Mouse (Mus musculus) embryonic facial prominence, embryonic 13.5 days (tissue): Measurements from ENCODE around the gene Ak7. TPM values are rescaled to one million over a fixed set of nuclear protein-coding genes. Genes with fewer than 3 reads are reported as not detected.
A peak's percentile ranks its signal among the peaks of the same experiment; 100 is the strongest.

Source experiments
- ATAC-seq: fragments of 200-750 bp; cut with Nextera tagmentation; 2 replicates; pipeline ENCODE4 v1.8.0; 2017; ENCODE audit warnings: low read depth; ENCODE audit not compliant: insufficient number of reproducible peaks, insufficient read depth, low FRiP score, low TSS enrichment
- H3K27ac ChIP-seq: fragments of 300-500 bp; sonication (generic); 2 replicates; pipeline ENCODE4 v1.5.1; 2015; ENCODE audit warnings: moderate library complexity, mild to moderate bottlenecking, inconsistent platforms
- H3K27me3 ChIP-seq: fragments of 300-500 bp; sonication (generic); 2 replicates; pipeline ENCODE4 v1.6.1; 2015; ENCODE audit warnings: mild to moderate bottlenecking, inconsistent platforms
- H3K36me3 ChIP-seq: fragments of 300-500 bp; sonication (generic); 2 replicates; pipeline ENCODE4 v1.6.1; 2015; ENCODE audit warnings: mild to moderate bottlenecking, inconsistent platforms
- H3K4me1 ChIP-seq: fragments of 300-500 bp; sonication (generic); 2 replicates; pipeline ENCODE4 v1.6.1; 2015; ENCODE audit warnings: inconsistent platforms
- H3K4me2 ChIP-seq: fragments of 300-500 bp; sonication (generic); 2 replicates; pipeline ENCODE4 v1.6.1; 2015; ENCODE audit warnings: moderate library complexity, mild to moderate bottlenecking, inconsistent platforms
- H3K4me3 ChIP-seq: fragments of 300-500 bp; sonication (generic); 2 replicates; pipeline ENCODE4 v1.5.1; 2015; ENCODE audit warnings: mild to moderate bottlenecking, inconsistent platforms
- H3K9ac ChIP-seq: fragments of 300-500 bp; sonication (generic); 2 replicates; pipeline ENCODE4 v1.6.1; 2015; ENCODE audit warnings: mild to moderate bottlenecking, inconsistent platforms
- H3K9me3 ChIP-seq: fragments of 300-500 bp; sonication (generic); 2 replicates; pipeline ENCODE4 v1.6.1; 2016; ENCODE audit warnings: inconsistent platforms
- WGBS: fragments of 180-500 bp; shearing (Covaris S2); methylation state at CpG from one replicate; pipeline ENCODE4 v1.1.7; 2015; ENCODE audit warnings: mixed read lengths; 5-methylcytosine and 5-hydroxymethylcytosine counted together
- polyA plus RNA-seq: library from polyadenylated mRNA; unstranded; fragments of >200 nt; fragmentation: Nextera tagmentation; extraction: Ambion mirVana; gene quantifications from 2 replicates; pipeline ENCODE4 v1.2.1, GENCODE M21; 2015

Gene Ak7
- polyA plus RNA-seq, 1 experiment from 2014 or later: 0.63 TPM

GRCm38 (mm10) chr12:105695848-105696247 lies 9.9 kb upstream of the Ak7 start:
- Histone ChIP-seq H3K27ac (no peak overlapping the region), H3K4me2 (no peak overlapping the region), H3K36me3 (peaks cover 49% of the 10 kb centered on the region), H3K4me1 (no peaks in the 10 kb centered on the region), H3K9me3 (no peaks in the 10 kb centered on the region), H3K27me3 (no peaks in the 10 kb centered on the region), H3K9ac (no peak overlapping the region), H3K4me3 (no peak overlapping the region)
- 83% methylated on average over 7 of the region's 7 CpGs for WGBS
- ATAC-seq: no peak

GRCm38 (mm10) chr12:105697104-105697780 lies 8.5 kb upstream of the Ak7 start:
- Histone ChIP-seq H3K4me2 (no peak overlapping the region), H3K9ac (no peak overlapping the region), H3K36me3 (peaks cover 53% of the 10 kb centered on the region), H3K27me3 (no peaks in the 10 kb centered on the region), H3K4me3 (no peak overlapping the region), H3K4me1 (no peaks in the 10 kb centered on the region), H3K27ac (no peak overlapping the region), H3K9me3 (no peaks in the 10 kb centered on the region)
- ATAC-seq: no peak
- 87% methylated on average over 8 of the region's 8 CpGs for WGBS

GRCm38 (mm10) chr12:105700433-105700832 lies 5.3 kb upstream of the Ak7 start:
- Histone ChIP-seq H3K4me3 (no peak overlapping the region), H3K4me2 (no peak overlapping the region), H3K4me1 (peaks cover 5% of the 10 kb centered on the region), H3K27ac (no peak overlapping the region), H3K36me3 (peaks cover 38% of the 10 kb centered on the region), H3K9me3 (no peaks in the 10 kb centered on the region), H3K27me3 (no peaks in the 10 kb centered on the region), H3K9ac (no peak overlapping the region)
- WGBS: 90% methylated on average over 12 of the region's 12 CpGs
- no peak for ATAC-seq

- no peak overlapping the region for H3K27ac ChIP-seq
- H3K4me2 ChIP-seq: peak overlapping the region; percentile 33
- H3K4me1 ChIP-seq: no peaks in the 10 kb centered on the region
- H3K4me3 ChIP-seq: no peak overlapping the region
- H3K27me3 ChIP-seq: no peaks in the 10 kb centered on the region
- no peaks in the 10 kb centered on the region for H3K9me3 ChIP-seq
- H3K9ac ChIP-seq: no peak overlapping the region
- WGBS: 67% methylated on average over 17 of the region's 17 CpGs
- ATAC-seq: no peak
- no peaks in the 10 kb centered on the region for H3K36me3 ChIP-seq
Measured at GRCm38 (mm10) chr12:105718616-105719015, 12.8 kb downstream of the Ak7 start.

- Histone ChIP-seq H3K36me3 (no peaks in the 10 kb centered on the region), H3K27me3 (no peaks in the 10 kb centered on the region), H3K9ac (no peak overlapping the region), H3K27ac (no peak overlapping the region), H3K4me3 (no peak overlapping the region), H3K4me1 (no peaks in the 10 kb centered on the region), H3K9me3 (no peaks in the 10 kb centered on the region), H3K4me2 (no peak overlapping the region)
- ATAC-seq: no peak
- 73% methylated on average over 3 of the region's 3 CpGs for WGBS
Measured at GRCm38 (mm10) chr12:105720196-105720595, 14.4 kb downstream of the Ak7 start.

- Histone ChIP-seq H3K9ac (no peak overlapping the region), H3K9me3 (no peaks in the 10 kb centered on the region), H3K27ac (no peak overlapping the region), H3K4me3 (no peak overlapping the region), H3K4me1 (no peaks in the 10 kb centered on the region), H3K36me3 (no peaks in the 10 kb centered on the region), H3K27me3 (no peaks in the 10 kb centered on the region), H3K4me2 (no peak overlapping the region)
- WGBS: 66% methylated on average over 14 of the region's 14 CpGs
- ATAC-seq: no peak
Measured at GRCm38 (mm10) chr12:105721452-105722132, 15.8 kb downstream of the Ak7 start.

- Histone ChIP-seq H3K27ac (no peak overlapping the region), H3K4me1 (no peaks in the 10 kb centered on the region), H3K9ac (no peak overlapping the region), H3K27me3 (no peaks in the 10 kb centered on the region), H3K36me3 (no peaks in the 10 kb centered on the region), H3K4me2 (no peak overlapping the region), H3K4me3 (no peak overlapping the region), H3K9me3 (no peaks in the 10 kb centered on the region)
- no peak for ATAC-seq
- WGBS: 3% methylated on average over 5 of the region's 5 CpGs
Measured at GRCm38 (mm10) chr12:105722657-105723056, 16.9 kb downstream of the Ak7 start.

GRCm38 (mm10) chr12:105724616-105725015 lies 18.8 kb downstream of the Ak7 start:
- WGBS: 45% methylated on average over 1 of the region's 1 CpGs
- ATAC-seq: no peak
- no peak overlapping the region for H3K4me3 ChIP-seq

GRCm38 (mm10) chr12:105725736-105726135 lies 20.0 kb downstream of the Ak7 start:
- Histone ChIP-seq H3K36me3 (no peaks in the 10 kb centered on the region), H3K27ac (no peak overlapping the region), H3K4me3 (no peak overlapping the region), H3K4me1 (no peaks in the 10 kb centered on the region), H3K9ac (no peak overlapping the region), H3K4me2 (no peak overlapping the region), H3K27me3 (no peaks in the 10 kb centered on the region), H3K9me3 (no peaks in the 10 kb centered on the region)
- WGBS: 77% methylated on average over 13 of the region's 13 CpGs
- ATAC-seq: no peak

More at GRCm38 (mm10) chr12:105724616-105725015, 18.8 kb downstream of the Ak7 start:
- no peaks in the 10 kb centered on the region for H3K9me3 ChIP-seq
- H3K27me3 ChIP-seq: no peaks in the 10 kb centered on the region
- no peaks in the 10 kb centered on the region for H3K4me1 ChIP-seq
- no peak overlapping the region for H3K4me2 ChIP-seq
- no peak overlapping the region for H3K9ac ChIP-seq
- no peak overlapping the region for H3K27ac ChIP-seq
- H3K36me3 ChIP-seq: no peaks in the 10 kb centered on the region

- no peak for ATAC-seq
- H3K27me3 ChIP-seq: no peaks in the 10 kb centered on the region
Measured at GRCm38 (mm10) chr12:105727268-105727667, 21.5 kb downstream of the Ak7 start.

GRCm38 (mm10) chr12:105727964-105728363 lies 22.2 kb downstream of the Ak7 start:
- H3K4me1 ChIP-seq: no peaks in the 10 kb centered on the region
- no peaks in the 10 kb centered on the region for H3K9me3 ChIP-seq
- H3K4me3 ChIP-seq: no peak overlapping the region
- no peaks in the 10 kb centered on the region for H3K27me3 ChIP-seq
- H3K36me3 ChIP-seq: no peaks in the 10 kb centered on the region
- H3K9ac ChIP-seq: no peak overlapping the region
- no peak for ATAC-seq
- no peak overlapping the region for H3K27ac ChIP-seq
- H3K4me2 ChIP-seq: no peak overlapping the region
- 27% methylated on average over 8 of the region's 8 CpGs for WGBS

More at GRCm38 (mm10) chr12:105727268-105727667, 21.5 kb downstream of the Ak7 start:
- no peak overlapping the region for H3K9ac ChIP-seq
- H3K4me1 ChIP-seq: no peaks in the 10 kb centered on the region
- H3K4me3 ChIP-seq: no peak overlapping the region
- H3K27ac ChIP-seq: no peak overlapping the region
- no peak overlapping the region for H3K4me2 ChIP-seq
- 83% methylated on average over 3 of the region's 3 CpGs for WGBS
- no peaks in the 10 kb centered on the region for H3K36me3 ChIP-seq
- no peaks in the 10 kb centered on the region for H3K9me3 ChIP-seq

GRCm38 (mm10) chr12:105730851-105731460 lies 25.2 kb downstream of the Ak7 start:
- no peak for ATAC-seq
- no peak overlapping the region for H3K9ac ChIP-seq
- no peak overlapping the region for H3K27ac ChIP-seq
- 77% methylated on average over 6 of the region's 6 CpGs for WGBS
- no peak overlapping the region for H3K4me3 ChIP-seq
- no peaks in the 10 kb centered on the region for H3K9me3 ChIP-seq
- no peak overlapping the region for H3K4me2 ChIP-seq
- H3K4me1 ChIP-seq: no peaks in the 10 kb centered on the region
- no peaks in the 10 kb centered on the region for H3K27me3 ChIP-seq
- H3K36me3 ChIP-seq: no peaks in the 10 kb centered on the region
